Mouse (Mus musculus) gastrocnemius, postnatal 36 days (tissue): ENCODE results near the gene Mthfs. TPM values are rescaled to one million over a fixed set of nuclear protein-coding genes. Genes with fewer than 3 reads are reported as not detected.
"Not testable (repeated sequence)": the region's sequence is repeated elsewhere in the genome, so short reads cannot be mapped to it uniquely, and the experiment has no call there.

Experiments
- DNase-seq, 2 experiments: peaks; one replicate each; pipeline ENCODE4 v3.0.0; 2022
- intact Hi-C: fragments of 180-260 bp; cut with DNase I; formaldehyde crosslinking; loops from one replicate; pipeline ENCODE4 v1.15.1; 2025
- long read RNA-seq, 2 experiments: library from polyadenylated mRNA; stranded (forward); transcript quantifications; one replicate each; pipeline ENCODE4 v2.0.0; 2021
- total RNA-seq, 2 experiments: library from RNA; stranded (reverse); gene quantifications; 2 replicates each; pipeline ENCODE4 v1.2.3; 2021

Gene Mthfs
- total RNA-seq, result 10 to 100 TPM in 1 of 2 experiments, 1 to 10 TPM in 1; 8.0 to 12.4 TPM
- long read RNA-seq, experiment 1, transcript Mthfs-207 (2 exons, 481 nt), result major isoform, 6 of 17 reads
- long read RNA-seq, experiment 1, partial matches to known transcripts, result 2 of 17 reads
- long read RNA-seq, experiment 1, other reads (novel, unspliced or antisense), result 5 of 17 reads
- long read RNA-seq, experiment 2, transcript Mthfs-207 (2 exons, 481 nt), result major isoform, 7 of 18 reads
- long read RNA-seq, experiment 2, partial matches to known transcripts, result 3 of 18 reads
- long read RNA-seq, experiment 2, other reads (novel, unspliced or antisense), result 4 of 18 reads

DNA sequence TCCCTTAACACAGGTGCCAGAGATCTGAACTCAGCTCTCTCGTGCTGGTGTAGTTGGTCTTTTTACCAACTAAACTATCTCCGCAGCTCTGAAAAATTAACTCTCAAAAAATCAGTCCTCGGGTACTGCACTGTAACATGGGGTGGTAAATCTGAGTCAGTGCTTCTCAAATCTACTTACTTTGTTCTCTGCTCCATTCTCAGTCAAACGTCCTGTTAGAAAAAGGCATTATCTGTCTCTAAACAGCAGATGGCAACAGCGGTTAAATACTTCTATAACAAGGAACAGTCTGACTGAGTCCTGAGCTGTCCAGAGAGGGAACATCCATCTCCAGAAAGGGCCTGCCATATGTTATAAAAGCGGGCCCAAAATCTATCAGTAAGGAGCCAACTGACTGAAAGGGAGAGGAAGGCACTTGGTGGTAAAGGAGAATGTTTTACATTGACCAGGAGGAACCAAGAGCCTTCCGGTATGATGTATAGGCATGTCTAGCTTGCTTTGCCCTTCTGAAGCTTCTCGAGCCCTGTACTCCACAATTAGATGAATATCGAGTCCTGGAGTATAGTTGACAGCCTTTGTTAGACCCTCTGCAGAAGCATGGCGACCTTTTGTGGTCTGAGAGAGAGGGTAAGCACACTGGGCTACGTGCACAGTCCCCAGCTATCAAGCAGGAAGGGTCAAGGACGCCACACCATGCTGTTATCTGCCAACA, at the start of gene Mthfs:
Gene Mthfs, plus strand, starts transcription at position 324 of the 712 bp plus-strand sequence.
- DNase-seq, intact Hi-C loops: not testable (repeated sequence)

- intact Hi-C loops, DNase-seq: not testable (repeated sequence)
These were observed 37.9 kb upstream of the Mthfs start for GRCm38 (mm10) chr9:89172539-89172938.

GRCm38 (mm10) chr9:89178833-89179232, 31.6 kb upstream of the Mthfs start:
- intact Hi-C loops, result not testable (repeated sequence)
- peak; percentile 15 to 37 for DNase-seq

DNA sequence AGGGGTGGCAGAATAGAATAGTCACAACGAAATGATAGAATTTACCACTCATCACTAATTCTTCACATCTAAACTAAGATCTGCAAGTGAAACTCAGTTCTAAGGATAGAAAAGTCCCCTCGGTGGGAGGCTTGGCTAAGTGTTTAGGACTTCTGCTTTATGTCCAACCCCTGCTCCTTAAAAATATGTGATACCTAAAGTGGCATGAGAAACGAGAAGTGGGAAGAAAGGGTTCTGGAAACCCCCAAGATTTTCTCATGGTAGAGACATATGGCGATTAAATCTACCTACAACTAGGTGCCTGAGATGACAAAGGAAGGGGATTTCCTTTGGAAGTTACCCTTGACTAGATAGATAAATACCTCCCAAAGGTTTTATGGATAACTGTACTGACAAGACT, 31.0 kb upstream of the Mthfs start:
- DNase-seq, intact Hi-C loops: not testable (repeated sequence)

DNA sequence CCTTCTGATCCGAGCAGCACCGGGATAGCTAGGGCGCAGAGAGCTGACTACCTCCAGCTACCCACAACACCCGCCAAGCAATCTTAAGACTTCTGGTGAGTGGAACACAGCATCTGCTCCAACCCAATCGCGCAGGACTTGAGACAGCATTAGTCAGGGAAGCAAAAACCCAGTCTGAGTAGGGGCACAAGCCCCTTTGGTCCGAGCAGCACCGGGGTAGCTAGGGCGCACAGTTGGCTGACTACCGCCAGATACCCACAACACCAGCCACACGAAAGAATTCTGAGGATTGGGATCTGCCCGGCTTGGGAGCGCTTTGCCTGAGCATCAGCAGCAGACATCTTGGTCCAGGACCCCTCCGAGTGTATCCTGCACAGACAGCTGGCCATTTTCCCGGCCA, 23.5 kb upstream of the Mthfs start:
- DNase-seq, intact Hi-C loops: not testable (repeated sequence)

DNA sequence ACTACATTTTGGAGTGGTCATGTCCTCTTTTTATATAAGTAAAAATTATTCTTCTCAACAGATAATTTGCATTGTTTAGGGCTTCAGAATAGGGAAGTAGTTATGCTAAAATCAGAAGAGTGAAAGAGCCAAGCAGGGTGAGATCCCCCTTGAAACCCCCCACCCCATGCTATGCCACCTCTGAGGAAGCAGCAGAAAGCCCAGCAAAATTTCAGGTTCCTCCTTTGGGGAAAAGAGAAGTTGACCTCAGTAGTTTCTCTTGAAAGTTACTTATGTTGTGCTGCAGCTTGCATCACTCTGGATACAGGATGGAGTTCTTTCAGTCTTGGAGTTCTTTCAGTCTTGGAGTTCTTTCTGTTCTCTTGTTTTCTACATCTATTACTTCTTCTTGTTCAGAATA, 15.0 kb upstream of the Mthfs start:
- DNase-seq, intact Hi-C loops: not testable (repeated sequence)

DNA sequence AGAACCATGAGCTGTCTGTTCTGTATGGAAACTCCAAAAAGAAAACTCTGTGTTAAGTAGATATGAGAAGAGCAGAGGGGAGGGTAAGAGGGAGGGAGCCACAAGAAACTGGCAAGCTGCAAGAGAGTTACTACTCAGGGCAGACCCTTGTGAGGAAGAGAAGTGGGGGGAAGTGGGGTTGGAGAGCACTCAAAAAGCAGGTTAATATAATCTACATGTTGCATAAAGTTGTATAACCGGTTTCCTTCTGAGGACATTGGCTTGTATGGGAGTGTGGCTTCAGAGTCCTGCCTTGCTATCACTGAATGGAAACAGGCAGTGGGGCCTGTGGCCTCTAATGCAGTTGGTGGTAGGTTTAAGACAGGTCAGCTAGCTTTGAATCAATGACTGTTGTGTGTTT, 13.0 kb upstream of the Mthfs start:
- intact Hi-C loops, DNase-seq: not testable (repeated sequence)

- DNase-seq, intact Hi-C loops: not testable (repeated sequence)
These were observed 12.1 kb upstream of the Mthfs start for GRCm38 (mm10) chr9:89198349-89198748.

DNA sequence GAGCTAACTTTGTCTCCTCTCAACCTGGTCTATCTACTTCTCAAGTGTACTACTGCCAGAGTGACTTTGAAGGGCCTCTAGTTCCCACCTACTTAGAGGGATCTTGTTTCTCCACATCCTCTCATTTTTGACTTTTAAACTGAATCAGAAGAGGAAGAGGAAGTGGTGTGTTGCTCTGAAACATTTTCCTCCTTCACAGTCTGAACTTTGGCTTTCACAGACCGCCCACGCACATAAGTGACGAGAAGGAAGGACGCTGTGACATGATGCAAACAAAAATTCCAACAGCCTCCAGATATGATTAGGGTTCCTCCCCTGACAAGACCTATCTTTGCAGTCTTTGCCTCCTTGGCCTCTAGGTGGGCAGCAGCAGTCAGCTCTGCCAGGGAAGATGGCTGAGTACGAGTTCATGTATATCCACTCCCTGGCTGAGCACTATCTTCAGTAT, 11.5 kb upstream of the Mthfs start, which contains the start of the genes Bcl2a1b and Gm29094:
Gene Bcl2a1b, plus strand, starts transcription at position 241 of the 448 bp plus-strand sequence.
Gene Gm29094, plus strand, starts transcription at position 411 of the 448 bp plus-strand sequence.
- intact Hi-C loops, DNase-seq: not testable (repeated sequence)

- intact Hi-C loops, DNase-seq: not testable (repeated sequence)
These were observed 8.2 kb upstream of the Mthfs start for GRCm38 (mm10) chr9:89202256-89202655.

DNA sequence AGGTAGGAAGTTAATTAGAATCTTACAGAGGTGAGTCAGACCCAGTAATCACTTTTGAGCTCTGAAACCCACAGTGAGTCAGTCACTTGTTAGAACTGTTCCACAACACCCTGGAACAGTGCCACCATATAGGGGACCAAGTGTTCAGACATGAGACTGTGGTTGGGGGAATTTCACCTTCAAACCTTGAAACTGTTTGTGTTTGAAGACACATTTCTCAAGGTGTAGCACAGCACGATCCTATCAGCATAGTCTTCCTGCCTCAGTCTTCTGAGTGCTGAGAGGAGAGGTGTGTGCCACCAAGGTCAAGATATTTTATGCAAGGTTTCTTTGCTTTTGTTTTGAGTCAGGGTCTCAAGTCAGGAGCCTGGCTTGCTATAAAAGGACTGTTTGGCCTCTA, 1.5 kb upstream of the Mthfs start:
- DNase-seq, intact Hi-C loops: not testable (repeated sequence)

DNA sequence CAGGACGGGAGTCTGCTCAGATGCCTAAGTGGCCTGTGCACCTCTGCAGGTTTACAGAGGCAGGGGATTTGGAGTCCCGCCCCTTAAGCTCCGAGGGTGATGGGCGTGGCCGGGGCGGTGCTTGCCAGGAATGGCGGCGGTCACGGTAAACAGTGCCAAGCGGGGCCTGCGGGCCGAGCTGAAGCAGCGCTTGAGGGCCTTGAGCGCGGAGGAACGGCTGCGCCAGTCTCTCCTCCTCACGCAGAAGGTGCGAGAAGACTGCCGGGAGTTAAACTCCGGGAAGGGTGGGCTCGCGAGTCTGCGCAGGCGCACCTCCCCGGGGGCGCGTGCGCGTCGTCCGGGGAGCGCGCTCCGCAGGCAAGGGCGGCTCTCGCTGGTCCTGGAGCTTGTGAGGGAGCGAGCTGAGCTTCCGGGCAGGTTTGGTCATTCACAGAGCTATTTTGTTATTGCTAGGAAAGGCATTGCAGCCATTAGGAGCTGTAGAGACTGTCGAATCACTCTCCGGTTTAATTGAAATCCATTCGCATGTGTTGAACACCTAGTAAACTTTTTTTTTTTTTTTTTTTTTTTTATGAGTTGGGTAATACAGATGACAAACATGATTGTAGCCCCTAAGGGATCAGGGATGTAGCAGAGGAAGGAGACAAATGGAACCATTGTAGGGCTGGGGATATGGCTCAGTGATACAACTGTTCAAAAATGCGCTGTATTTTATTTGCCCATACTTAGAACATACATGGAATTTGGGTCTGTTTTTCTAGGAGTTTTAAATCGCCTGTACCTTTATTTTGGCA, 786 bp downstream of the Mthfs start:
- intact Hi-C loops, result not testable (repeated sequence)
- DNase-seq, result peak; percentile 74 to 90

DNA sequence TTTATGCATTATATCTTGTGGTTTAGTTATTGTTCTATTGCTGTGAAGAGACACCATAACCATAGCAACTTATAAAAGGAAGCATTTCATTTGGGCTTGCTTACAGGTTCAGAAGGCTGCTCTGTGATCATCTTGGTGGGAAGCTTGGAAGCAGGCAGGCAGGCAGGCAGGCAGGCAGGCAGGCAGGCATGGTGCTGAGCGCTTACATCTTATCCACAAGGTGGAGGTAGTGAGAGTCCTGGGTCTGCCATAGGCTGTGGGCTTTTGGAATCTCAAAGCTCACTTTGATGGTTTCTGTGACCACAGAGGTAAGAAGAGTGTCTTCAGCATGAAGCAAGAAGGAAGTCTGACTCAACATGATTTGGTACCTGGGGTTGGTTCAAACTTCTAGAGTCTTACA, 2.0 kb downstream of the Mthfs start:
- intact Hi-C loops, DNase-seq: not testable (repeated sequence)

DNA sequence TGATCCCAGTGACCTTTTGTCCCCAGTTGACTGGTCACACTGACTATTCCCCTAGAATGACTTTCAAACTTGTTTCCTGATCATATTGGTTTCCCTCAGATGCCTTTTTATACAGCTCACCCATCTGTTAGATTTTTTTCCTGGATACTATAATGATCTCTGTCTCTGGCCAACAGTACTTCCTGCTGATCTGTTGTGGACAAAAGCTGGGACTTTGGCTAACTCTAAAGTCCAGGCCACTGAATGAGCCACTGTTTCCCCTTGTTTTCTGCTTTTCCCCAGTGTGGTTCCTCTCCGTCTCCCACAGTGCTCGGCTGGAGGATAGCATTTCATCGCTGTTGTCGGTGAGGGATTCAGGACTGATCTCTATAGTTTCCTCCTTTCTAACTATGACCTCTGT, 7.7 kb downstream of the Mthfs start:
- intact Hi-C loops, DNase-seq: not testable (repeated sequence)

GRCm38 (mm10) chr9:89219668-89220067, 9.2 kb downstream of the Mthfs start:
- DNase-seq, intact Hi-C loops: not testable (repeated sequence)

- DNase-seq, intact Hi-C loops: not testable (repeated sequence)
These were observed 10.3 kb downstream of the Mthfs start for GRCm38 (mm10) chr9:89220704-89221287.

DNA sequence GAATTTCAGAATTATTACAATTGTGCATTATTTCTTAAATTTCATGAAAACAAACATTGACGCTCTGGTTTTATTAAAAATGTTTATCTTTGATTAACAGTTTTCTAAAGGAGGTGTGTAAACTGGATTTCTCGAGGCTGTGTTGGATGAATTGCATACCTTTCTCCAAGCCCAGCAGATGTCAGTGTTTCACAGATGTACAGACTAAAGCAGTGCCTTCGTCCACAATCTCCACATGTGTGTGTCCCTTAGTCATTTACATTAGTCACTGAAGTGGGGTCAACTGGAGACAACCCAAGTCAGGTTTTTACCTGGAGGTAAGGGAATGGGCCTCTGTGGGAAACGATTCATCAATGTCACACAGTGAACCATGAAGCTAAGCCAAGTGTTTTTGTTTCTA, 15.6 kb downstream of the Mthfs start:
- no peak for DNase-seq
- intact Hi-C loops, result no loop called here

GRCm38 (mm10) chr9:89228122-89228521, 17.6 kb downstream of the Mthfs start:
- no peak for DNase-seq
- intact Hi-C loops, result no loop called here

DNA sequence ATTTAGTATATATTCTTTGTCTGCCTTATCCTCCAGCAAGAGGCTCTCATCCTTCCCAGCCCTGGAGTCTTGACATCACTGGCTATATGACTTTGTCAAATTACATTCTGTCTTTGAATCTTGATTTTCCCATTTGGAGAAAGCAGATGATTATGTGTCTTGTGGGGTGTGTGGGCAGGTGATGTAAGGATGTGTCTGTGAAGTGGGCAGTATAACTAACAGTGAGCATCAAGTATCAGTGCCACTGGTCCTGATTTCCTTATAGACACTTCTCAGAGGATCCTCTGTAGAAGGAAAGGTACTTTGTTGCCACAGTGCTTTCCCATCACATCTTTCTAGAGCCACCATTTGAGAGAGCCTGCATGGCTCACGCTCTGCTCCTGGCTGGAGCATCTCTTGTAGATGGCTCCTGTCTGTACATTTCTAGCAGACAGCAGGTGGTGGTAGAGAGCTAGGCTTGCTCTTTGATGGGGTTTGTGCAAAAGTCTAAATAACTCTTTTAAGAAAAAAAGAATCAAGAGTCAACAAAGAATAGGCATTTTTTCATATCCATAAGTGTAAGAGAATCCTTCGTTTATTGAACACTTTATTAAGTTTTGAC, 20.5 kb downstream of the Mthfs start:
- DNase-seq, intact Hi-C loops: not testable (repeated sequence)

DNA sequence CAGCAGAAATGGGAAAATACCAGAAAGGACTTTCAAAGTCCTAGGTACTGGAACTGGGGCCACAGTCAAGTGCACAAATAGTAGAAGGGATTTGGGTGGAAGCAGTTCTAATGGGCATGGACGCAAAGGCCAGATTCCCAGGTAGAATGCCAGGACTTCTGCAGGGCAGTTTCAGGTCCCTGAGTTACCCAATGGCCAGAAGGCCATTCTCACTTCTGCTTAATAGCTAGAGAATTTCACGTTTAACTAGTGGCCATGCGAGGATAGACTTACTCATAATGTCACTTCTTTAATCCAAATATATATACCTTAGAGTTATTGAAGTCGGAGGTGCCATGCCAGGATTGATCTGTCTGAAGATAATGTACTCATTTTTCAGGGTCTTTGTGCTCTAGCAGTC, 26.7 kb downstream of the Mthfs start:
- DNase-seq, intact Hi-C loops: not testable (repeated sequence)
